Mouse (Mus musculus) lung, postnatal 10 days (tissue): ENCODE measurements at regions not wholly inside any gene's neighbourhood (a gene's known extent, or its start where the extent isn't known, plus 50 kb on each side); places are given as distances from the start of the nearest gene placed in this dataset.

Source experiments
- DNase-seq: peaks from one replicate; pipeline ENCODE4 v3.0.0; 2021

- DNase-seq: no peak
Observed at GRCm38 (mm10) chr16:7644363-7644762, 780.6 kb downstream of the Tmem114 start.

- no peak for DNase-seq
Observed at GRCm38 (mm10) chr16:7638955-7639755, 785.8 kb downstream of the Tmem114 start.

GRCm38 (mm10) chr16:7637993-7638392 is 786.9 kb downstream of the Tmem114 start:
- DNase-seq: no peak

GRCm38 (mm10) chr16:7637121-7637700 is 787.7 kb downstream of the Tmem114 start:
- no peak for DNase-seq

- DNase-seq: no peak
Observed at GRCm38 (mm10) chr16:7636326-7636725, 788.6 kb downstream of the Tmem114 start.

GRCm38 (mm10) chr16:7632474-7632873 is 792.5 kb downstream of the Tmem114 start:
- DNase-seq: no peak

GRCm38 (mm10) chr16:7628351-7628750 is 796.6 kb downstream of the Tmem114 start:
- no peak for DNase-seq

GRCm38 (mm10) chr16:7606602-7607001 is 818.3 kb downstream of the Tmem114 start:
- peak; percentile 39 for DNase-seq

- peak; percentile 47 for DNase-seq
Observed at GRCm38 (mm10) chr16:7602428-7602827, 822.5 kb downstream of the Tmem114 start.

- peak; percentile 5 for DNase-seq
Observed at GRCm38 (mm10) chr16:7574879-7575278, 850.1 kb downstream of the Tmem114 start.

- peak; percentile 29 for DNase-seq
Observed at GRCm38 (mm10) chr16:7560841-7561240, 864.1 kb downstream of the Tmem114 start.

- DNase-seq: no peak
Observed at GRCm38 (mm10) chr16:7559177-7559576, 865.8 kb downstream of the Tmem114 start.

GRCm38 (mm10) chr16:7558637-7559036 is 866.3 kb downstream of the Tmem114 start:
- no peak for DNase-seq

GRCm38 (mm10) chr16:7555911-7556310 is 869.0 kb downstream of the Tmem114 start:
- DNase-seq: no peak

- DNase-seq: peak; percentile 16
Observed at GRCm38 (mm10) chr16:7549568-7549967, 875.4 kb downstream of the Tmem114 start.

GRCm38 (mm10) chr16:7544067-7544466 is 880.9 kb downstream of the Tmem114 start:
- no peak for DNase-seq

GRCm38 (mm10) chr16:7529811-7530210 is 895.1 kb downstream of the Tmem114 start:
- DNase-seq: no peak

- DNase-seq: no peak
Observed at GRCm38 (mm10) chr16:7528963-7529362, 896.0 kb downstream of the Tmem114 start.

GRCm38 (mm10) chr16:7527923-7528776 is 896.8 kb downstream of the Tmem114 start:
- DNase-seq: peak; percentile 2

GRCm38 (mm10) chr16:7518711-7519110 is 906.2 kb downstream of the Tmem114 start:
- DNase-seq: no peak
